Mouse (Mus musculus) bone marrow macrophage, adult 2 months (primary cell): ENCODE measurements around the gene Clgn.

Experiments used
- CTCF ChIP-seq: IDR thresholded peaks from 2 replicates; pipeline ENCODE4 v1.5.1; 2012; ENCODE audit warnings: low read depth, mild to moderate bottlenecking, low read length, moderate library complexity
- POLR2A ChIP-seq: IDR thresholded peaks from 2 replicates; pipeline ENCODE4 v1.6.1; 2012; ENCODE audit warnings: mild to moderate bottlenecking, low read depth, low read length, borderline replicate concordance

DNA sequence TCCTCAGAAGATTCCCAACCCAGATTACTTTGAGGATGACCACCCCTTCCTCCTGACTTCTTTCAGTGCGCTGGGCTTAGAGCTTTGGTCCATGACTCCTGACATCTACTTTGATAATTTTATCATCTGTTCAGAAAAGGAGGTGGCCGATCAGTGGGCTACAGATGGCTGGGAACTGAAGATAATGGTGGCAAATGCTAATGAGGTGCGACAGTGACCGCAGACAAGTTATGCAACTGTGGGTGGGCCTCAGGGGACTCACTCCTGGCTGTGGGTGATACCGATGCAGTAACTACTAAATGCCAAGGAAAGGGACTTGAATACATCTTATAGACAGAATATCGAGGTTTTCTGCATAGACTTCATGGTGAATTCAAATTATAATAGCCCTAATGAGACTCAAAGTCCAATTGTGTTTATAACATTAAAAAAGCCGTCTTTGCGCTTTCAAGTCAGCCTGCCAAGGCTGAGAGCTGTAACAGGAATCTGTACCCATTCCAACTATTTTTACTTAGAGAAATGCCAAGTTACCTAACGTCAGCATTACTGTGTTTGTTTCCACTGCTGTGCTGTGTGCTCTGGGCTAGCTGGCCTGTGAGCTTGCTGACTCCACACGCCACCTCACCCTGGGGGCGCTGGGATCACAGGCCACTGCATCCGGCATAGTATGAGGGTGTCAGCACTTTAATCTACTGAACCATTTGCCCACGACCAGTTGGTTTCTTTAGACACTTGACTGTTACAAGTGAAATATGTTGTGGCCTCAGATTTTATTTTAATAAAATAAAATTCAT, 33.6 kb downstream of the Clgn start:
- TF ChIP-seq POLR2A (no peak), CTCF (no peak)
